Mouse (Mus musculus): ENCODE measurements around the gene Cldn10.

DNA sequence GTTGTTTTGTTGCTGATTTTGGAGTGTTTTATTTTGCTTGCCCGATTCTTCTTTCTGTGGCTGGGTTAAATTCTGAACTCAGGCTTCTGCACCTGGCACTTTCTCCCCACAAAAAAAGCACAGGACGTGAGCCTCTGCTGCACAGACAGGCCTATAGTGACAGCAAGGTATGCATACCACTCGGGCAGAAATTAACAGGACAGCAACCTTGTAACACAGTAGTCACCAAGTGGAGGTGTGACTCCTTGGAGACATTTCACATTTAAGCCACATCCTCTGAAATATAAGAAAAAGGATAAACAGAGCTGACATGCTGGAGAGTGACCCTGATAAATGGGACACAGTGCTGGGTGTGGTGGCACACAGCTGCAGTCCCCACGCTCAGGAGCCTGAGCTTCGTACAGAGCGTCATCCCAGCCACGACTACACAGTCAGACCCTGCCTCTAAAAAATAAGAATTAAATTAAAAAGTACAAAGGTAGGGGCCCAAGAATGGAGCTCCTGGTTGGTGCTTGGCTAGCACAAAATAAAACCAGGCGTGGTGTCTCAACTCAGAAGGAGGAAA is 50.9 kb downstream of the Cldn10 start:
- TF ChIP-seq POLR2A (IDR thresholded peaks at IDR 0.05; ENCODE audit: control insufficient read depth, low read depth, low read length) (no peak), CTCF (IDR thresholded peaks at IDR 0.05; ENCODE audit: control insufficient read depth, insufficient read depth, insufficient replicate concordance, low read depth, low read length) (no peak)
